Mouse (Mus musculus): ENCODE results near the gene Taar8b. TPM values are rescaled to one million over a fixed set of nuclear protein-coding genes. Genes with fewer than 3 reads are reported as not detected.
"Not testable (repeated sequence)": the region's sequence is repeated elsewhere in the genome, so short reads cannot be mapped to it uniquely, and the experiment has no call there.

The Taar8b gene
- polyA plus RNA-seq (2012; rRNA removed): not detected in 2 replicates

- H3K4me1 ChIP-seq (ENCODE audit: control insufficient read depth, insufficient read depth, low read length): no peaks in the 10 kb centered on the region
- no peak within 1 kb of the TSS for H3K4me3 ChIP-seq (ENCODE audit: insufficient read depth, low read length)
- no peak within 1 kb of the TSS for H3K27ac ChIP-seq (ENCODE audit: insufficient read depth, low read length)
- TF ChIP-seq POLR2A (IDR thresholded peaks at IDR 0.05; ENCODE audit: extremely low read depth, insufficient read depth, low read length) (no peak), CTCF (IDR thresholded peaks at IDR 0.05; ENCODE audit: extremely low read depth, insufficient read depth, low read length) (no peak)
Measured at GRCm38 (mm10) chr10:24092194-24092593, at the start of gene Taar8b. Gene Taar8b (minus strand): TSS chr10:24092294.

GRCm38 (mm10) chr10:24138623-24139261 lies 46.6 kb upstream of the Taar8b start:
- Histone ChIP-seq H3K4me1 (ENCODE audit: control insufficient read depth, insufficient read depth, low read length) (no peaks in the 10 kb centered on the region), H3K27ac (ENCODE audit: insufficient read depth, low read length) (no peak overlapping the region), H3K4me3 (ENCODE audit: insufficient read depth, low read length) (no peak overlapping the region)
- TF ChIP-seq CTCF (IDR thresholded peaks at IDR 0.05; ENCODE audit: extremely low read depth, insufficient read depth, low read length): no peak
- no peak for TF ChIP-seq POLR2A (IDR thresholded peaks at IDR 0.05; ENCODE audit: extremely low read depth, insufficient read depth, low read length)

- TF ChIP-seq CTCF (IDR thresholded peaks at IDR 0.05; ENCODE audit: extremely low read depth, insufficient read depth, low read length): no peak
- TF ChIP-seq POLR2A (IDR thresholded peaks at IDR 0.05; ENCODE audit: extremely low read depth, insufficient read depth, low read length): no peak
- no peak overlapping the region for H3K27ac ChIP-seq (ENCODE audit: insufficient read depth, low read length)
- no peaks in the 10 kb centered on the region for H3K4me1 ChIP-seq (ENCODE audit: control insufficient read depth, insufficient read depth, low read length)
- H3K4me3 ChIP-seq (ENCODE audit: insufficient read depth, low read length): no peak overlapping the region
Measured at GRCm38 (mm10) chr10:24134071-24134645, 42.1 kb upstream of the Taar8b start.

- Histone ChIP-seq H3K27ac (ENCODE audit: insufficient read depth, low read length) (no peak overlapping the region), H3K4me3 (ENCODE audit: insufficient read depth, low read length) (no peak overlapping the region), H3K4me1 (ENCODE audit: control insufficient read depth, insufficient read depth, low read length) (no peaks in the 10 kb centered on the region)
- no peak for TF ChIP-seq POLR2A (IDR thresholded peaks at IDR 0.05; ENCODE audit: extremely low read depth, insufficient read depth, low read length)
- TF ChIP-seq CTCF (IDR thresholded peaks at IDR 0.05; ENCODE audit: extremely low read depth, insufficient read depth, low read length): no peak
Measured at GRCm38 (mm10) chr10:24133132-24133531, 41.0 kb upstream of the Taar8b start.

- Histone ChIP-seq H3K4me1 (ENCODE audit: control insufficient read depth, insufficient read depth, low read length) (no peaks in the 10 kb centered on the region), H3K27ac (ENCODE audit: insufficient read depth, low read length) (no peak overlapping the region), H3K4me3 (ENCODE audit: insufficient read depth, low read length) (no peak overlapping the region)
- TF ChIP-seq POLR2A (IDR thresholded peaks at IDR 0.05; ENCODE audit: extremely low read depth, insufficient read depth, low read length) (no peak), CTCF (IDR thresholded peaks at IDR 0.05; ENCODE audit: extremely low read depth, insufficient read depth, low read length) (no peak)
Measured at GRCm38 (mm10) chr10:24132273-24132672, 40.2 kb upstream of the Taar8b start.

- Histone ChIP-seq H3K4me3 (ENCODE audit: insufficient read depth, low read length) (no peak overlapping the region), H3K4me1 (ENCODE audit: control insufficient read depth, insufficient read depth, low read length) (no peaks in the 10 kb centered on the region), H3K27ac (ENCODE audit: insufficient read depth, low read length) (no peak overlapping the region)
- peak; percentile 23; the same call in 1 of the 2 replicates for TF ChIP-seq CTCF (IDR thresholded peaks at IDR 0.05; ENCODE audit: extremely low read depth, insufficient read depth, low read length)
- no peak for TF ChIP-seq POLR2A (IDR thresholded peaks at IDR 0.05; ENCODE audit: extremely low read depth, insufficient read depth, low read length)
Measured at GRCm38 (mm10) chr10:24131451-24132262, 39.6 kb upstream of the Taar8b start.

- Histone ChIP-seq H3K27ac (ENCODE audit: insufficient read depth, low read length) (no peak overlapping the region), H3K4me1 (ENCODE audit: control insufficient read depth, insufficient read depth, low read length) (no peaks in the 10 kb centered on the region), H3K4me3 (ENCODE audit: insufficient read depth, low read length) (no peak overlapping the region)
- TF ChIP-seq CTCF (IDR thresholded peaks at IDR 0.05; ENCODE audit: extremely low read depth, insufficient read depth, low read length): peak; percentile 55; the same call in 1 of the 2 replicates
- no peak for TF ChIP-seq POLR2A (IDR thresholded peaks at IDR 0.05; ENCODE audit: extremely low read depth, insufficient read depth, low read length)
Measured at GRCm38 (mm10) chr10:24111116-24111778, 19.2 kb upstream of the Taar8b start.

GRCm38 (mm10) chr10:24109434-24109833 lies 17.3 kb upstream of the Taar8b start, which contains the start of gene Taar9:
Gene Taar9 (minus strand): TSS chr10:24109534.
- H3K27ac ChIP-seq (ENCODE audit: insufficient read depth, low read length); H3K4me1 ChIP-seq (ENCODE audit: control insufficient read depth, insufficient read depth, low read length); H3K4me3 ChIP-seq (ENCODE audit: insufficient read depth, low read length): not testable (repeated sequence)

GRCm38 (mm10) chr10:24108236-24108635 lies 16.1 kb upstream of the Taar8b start:
- no peak overlapping the region for H3K4me3 ChIP-seq (ENCODE audit: insufficient read depth, low read length)
- H3K27ac ChIP-seq (ENCODE audit: insufficient read depth, low read length): no peak overlapping the region
- TF ChIP-seq POLR2A (IDR thresholded peaks at IDR 0.05; ENCODE audit: extremely low read depth, insufficient read depth, low read length): no peak
- TF ChIP-seq CTCF (IDR thresholded peaks at IDR 0.05; ENCODE audit: extremely low read depth, insufficient read depth, low read length): no peak
- no peaks in the 10 kb centered on the region for H3K4me1 ChIP-seq (ENCODE audit: control insufficient read depth, insufficient read depth, low read length)
